Mouse (Mus musculus): Measurements from ENCODE around the gene Tmem135. TPM values are rescaled to one million over a fixed set of nuclear protein-coding genes. Genes with fewer than 3 reads are reported as not detected.

Tmem135 gene
- 10 to 100 TPM; 57.9 to 77.5 TPM for total RNA-seq (2021)

DNA sequence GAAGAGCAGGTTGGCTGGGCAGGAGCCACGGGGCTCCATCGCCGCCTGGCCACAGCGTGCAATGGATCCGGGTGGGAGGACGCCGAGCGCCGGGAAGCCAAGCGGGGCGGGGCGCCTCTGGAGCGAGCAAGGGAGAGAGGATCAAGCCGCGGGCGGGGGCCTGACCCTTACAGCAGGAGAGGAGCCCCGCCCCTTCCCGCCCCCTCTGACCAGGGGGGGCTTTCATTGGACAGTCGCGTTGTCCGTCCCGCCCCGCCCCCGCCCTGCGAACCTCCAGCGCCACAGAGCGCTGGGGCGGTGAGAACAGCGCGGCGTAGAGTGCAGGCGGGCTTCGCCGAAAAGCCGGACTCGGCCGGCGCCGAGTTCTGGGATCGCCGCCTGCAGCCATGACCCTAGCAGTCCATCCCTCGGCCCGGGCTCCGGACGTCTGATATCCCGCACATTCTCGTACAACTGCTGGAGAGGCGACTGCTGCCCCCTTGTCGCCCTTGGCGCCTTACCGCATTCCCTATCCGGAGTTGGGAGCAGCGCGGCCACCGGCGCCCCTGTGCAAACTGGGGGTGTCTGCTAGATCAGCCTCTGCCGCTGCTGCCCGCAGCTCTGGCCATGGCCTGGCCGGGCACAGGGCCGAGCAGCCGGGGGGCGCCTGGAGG lies at the start of gene Tmem135, which contains the start of gene Fzd4:
Gene Tmem135 (minus strand): TSS at position 142 of the 653 bp plus-strand sequence.
Gene Fzd4 (plus strand): TSS at position 275 of the 653 bp plus-strand sequence.
- intact Hi-C loops (cut with DNase I): loop anchor here (2.0 kb wide), 1 partner anchor 65 kb away; no protein-coding TSS in a partner anchor
- peak; percentile 85 to 87 for DNase-seq (ENCODE audit: low spot score in 2 of 2)

DNA sequence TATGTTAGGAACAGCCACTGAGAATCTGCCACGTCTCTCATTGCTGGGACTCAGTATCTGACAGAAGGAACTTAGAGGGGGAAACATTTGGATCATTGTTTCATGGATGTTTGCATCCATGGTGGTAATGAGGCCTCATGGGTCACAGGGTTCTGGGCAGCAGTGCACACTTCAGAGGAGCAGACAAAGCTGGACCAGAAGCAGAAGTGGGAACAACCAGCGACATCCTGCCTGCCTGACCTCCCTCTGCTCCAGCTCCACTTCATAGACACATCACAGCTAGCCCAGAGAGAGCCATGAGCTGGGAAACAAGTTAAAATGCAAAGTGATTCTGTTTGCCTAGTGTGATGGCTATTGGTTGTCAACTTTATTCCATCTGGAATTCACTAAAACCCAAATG lies 46.3 kb upstream of the Tmem135 start:
- intact Hi-C loops (cut with DNase I): no loop called here
- no peak for DNase-seq (ENCODE audit: low spot score in 2 of 2)

DNA sequence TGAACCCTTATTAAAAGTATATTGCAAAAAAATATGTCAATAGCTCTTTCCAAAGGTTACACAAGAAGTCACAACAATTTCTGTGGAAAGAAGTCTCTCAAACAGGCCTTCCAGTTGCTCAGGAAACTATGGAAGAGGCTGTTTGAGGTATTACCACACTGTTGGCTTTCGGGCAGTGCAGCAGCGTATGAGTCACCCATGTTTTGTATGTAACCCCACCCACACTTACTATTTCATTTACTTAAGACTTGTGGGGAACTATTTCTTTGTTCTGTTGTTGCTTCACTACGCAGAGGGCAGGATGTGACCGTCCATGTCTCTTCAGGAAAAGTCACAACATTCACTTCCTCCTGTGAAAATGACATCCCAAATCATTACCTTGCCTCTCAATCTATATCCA lies 41.1 kb upstream of the Tmem135 start:
- no peak for DNase-seq (ENCODE audit: low spot score in 2 of 2)
- intact Hi-C loops (cut with DNase I): no loop called here

DNA sequence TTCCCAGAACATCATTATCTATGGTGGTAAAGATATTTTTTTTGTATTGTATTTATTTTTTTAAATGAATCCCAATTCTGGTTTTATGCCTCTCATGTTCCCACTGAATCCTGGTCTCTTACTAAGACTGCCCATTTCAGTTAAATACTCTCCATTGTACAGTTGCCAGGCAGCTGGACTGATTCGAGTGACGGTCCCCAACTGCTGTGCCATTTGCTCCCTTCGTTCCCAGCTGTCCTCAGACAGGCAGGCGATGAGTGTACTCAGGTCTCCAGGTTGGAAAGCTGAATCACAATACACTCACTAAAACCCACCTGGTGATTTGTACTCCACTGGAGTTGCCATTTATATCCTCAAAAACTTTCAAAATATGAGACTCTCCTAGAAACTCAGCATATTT lies 38.2 kb upstream of the Tmem135 start:
- intact Hi-C loops (cut with DNase I): no loop called here
- no peak for DNase-seq (ENCODE audit: low spot score in 2 of 2)

DNA sequence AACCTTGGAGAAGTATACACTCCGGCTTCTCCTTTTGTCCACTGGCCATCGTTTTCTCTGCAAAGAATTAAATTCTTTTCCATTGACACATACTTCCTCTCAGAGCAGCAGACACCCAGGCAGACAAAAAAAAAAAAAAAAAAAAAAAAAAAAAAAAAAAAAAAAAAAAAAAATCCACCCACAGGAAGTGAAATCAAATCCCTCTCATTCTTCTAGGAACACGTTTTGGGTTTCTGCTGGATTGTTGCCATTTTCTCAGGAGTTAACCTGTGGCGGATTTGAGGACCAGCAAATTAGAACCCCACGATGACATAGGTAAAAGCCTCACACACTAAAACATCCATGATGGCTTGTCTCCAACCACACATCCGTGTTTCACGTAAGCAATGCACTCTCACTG lies 37.3 kb upstream of the Tmem135 start:
- no peak for DNase-seq (ENCODE audit: low spot score in 2 of 2)
- intact Hi-C loops (cut with DNase I): no loop called here

DNA sequence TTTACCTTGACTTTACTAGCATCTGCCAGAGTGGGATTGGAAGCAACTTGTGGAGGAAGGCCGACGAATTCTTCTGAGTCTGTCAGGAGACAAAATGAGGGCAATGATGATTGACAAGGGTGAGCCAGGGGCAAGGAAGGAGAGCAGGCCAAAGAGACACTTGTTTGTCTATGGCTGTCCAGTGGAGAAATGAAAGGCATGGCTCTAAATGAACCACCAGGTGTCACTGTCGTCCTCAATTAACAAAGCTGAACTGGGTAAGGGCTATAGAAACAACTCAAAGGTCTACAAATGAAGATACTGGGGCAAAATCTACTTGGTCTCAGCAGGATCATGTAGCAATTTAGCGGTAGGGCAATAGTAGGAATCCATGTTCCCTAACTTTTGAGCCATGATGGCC lies 33.6 kb upstream of the Tmem135 start:
- intact Hi-C loops (cut with DNase I): no loop called here
- DNase-seq (ENCODE audit: low spot score in 2 of 2): peak in 1 of 2 experiments; percentile 40

DNA sequence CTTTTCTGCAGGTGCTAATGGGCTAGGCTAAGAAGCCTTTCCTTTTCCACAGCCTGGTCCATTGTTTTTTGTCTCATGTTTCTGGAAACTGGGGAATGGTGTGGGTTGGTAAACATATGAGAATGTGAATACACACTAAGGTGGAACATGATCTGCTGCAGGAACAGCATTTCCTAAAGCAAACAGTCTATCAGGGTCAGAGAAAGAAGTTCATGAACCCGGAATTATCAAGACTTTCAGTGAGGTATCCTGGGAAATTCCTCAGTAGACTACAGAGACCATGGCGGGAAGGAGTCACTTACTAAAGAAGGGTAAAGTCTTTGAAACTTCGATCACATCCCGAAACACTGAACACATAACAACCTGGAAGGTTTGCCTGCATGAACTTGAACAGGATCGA lies 32.4 kb upstream of the Tmem135 start:
- no peak for DNase-seq (ENCODE audit: low spot score in 2 of 2)
- intact Hi-C loops (cut with DNase I): no loop called here

DNA sequence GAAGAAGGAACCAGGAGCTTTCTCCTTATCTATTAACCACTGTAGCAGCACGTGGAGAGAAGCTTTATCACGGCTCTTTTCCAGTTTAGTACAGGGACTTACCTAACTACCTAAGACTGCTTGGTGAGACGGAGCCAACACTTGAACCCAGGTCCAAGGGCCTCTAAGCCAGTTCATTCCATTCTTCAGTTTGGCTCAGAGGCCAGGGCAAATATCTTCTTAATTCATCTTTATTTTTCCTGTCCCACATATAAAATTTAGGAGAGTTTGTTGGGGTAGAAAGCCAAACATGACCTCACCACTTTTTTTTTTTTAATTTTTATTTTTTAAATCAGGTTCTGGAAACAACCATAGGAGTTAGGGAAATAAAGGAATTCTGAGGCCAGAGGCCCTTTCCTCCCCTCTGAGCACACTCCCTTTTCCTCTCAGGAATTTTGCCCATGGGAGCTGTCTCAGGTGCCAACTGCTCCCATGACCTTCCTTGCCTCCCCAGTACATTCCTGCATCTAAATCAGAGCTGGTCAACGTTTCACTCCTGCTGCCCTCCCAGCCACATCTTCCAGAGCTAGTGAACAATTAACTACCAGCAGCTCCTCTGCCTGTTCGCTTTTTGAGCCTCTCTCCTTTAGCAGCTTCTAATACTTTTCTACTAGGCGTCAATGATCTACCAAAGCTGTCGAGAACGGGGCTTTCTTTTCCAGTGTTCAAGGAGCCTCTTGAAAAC lies 30.0 kb upstream of the Tmem135 start:
- intact Hi-C loops (cut with DNase I): no loop called here
- no peak for DNase-seq (ENCODE audit: low spot score in 2 of 2)

DNA sequence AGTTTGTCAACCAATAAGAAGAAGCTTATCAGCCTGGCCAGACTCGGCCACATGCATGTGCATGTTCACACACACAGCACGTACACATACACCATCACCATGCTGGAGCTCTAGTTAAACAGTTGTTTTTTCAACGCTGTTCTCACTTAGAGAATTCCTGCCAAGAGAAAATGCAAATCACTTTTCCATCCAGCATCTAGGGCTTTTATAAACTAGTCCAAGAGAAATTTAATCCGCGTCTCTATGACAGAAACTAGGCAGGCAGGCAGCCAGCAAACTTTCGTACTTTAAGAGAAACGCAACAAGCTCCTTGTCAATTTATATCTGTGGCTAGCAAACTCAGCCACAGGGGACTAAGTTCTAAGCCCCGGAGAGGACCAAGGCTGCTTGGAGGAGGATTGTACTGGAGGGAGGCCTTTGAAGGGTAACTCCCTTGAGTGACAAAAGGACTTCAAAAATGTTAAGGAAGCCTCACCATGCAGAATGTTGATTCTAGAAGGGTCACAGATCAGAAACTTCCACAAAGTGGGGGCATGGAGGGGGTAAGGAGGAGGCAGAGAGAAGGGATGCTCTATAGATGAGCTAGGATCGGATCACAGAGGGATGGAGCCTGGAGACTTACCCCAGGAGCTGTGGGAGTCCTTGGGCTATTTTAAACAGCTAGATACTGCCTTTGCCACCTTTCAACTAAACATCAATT lies 29.3 kb upstream of the Tmem135 start:
- peak in 1 of 2 experiments; percentile 27 for DNase-seq (ENCODE audit: low spot score in 2 of 2)

DNA sequence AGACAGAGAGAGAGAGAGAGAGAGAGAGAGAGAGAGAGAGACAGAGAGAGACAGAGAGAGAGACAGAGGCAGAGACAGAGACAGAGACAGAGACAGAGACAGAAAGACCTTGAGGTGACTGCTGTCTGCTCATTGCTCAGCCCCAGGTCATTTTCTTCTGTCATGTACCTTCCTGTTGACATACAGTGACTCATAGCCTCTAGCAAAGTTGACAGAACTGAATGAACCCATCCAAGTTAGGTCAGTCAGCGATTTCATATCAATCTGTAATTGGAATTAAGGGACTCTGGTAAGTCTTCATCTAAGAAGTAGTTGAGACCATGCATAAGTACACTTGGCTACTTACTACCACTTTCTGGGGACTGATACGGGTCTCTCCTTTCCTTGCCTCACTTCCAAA lies 27.2 kb upstream of the Tmem135 start:
- no peak for DNase-seq (ENCODE audit: low spot score in 2 of 2)
- intact Hi-C loops (cut with DNase I): no loop called here

More for the DNA sequence above, 29.3 kb upstream of the Tmem135 start:
- intact Hi-C loops (cut with DNase I): no loop called here

DNA sequence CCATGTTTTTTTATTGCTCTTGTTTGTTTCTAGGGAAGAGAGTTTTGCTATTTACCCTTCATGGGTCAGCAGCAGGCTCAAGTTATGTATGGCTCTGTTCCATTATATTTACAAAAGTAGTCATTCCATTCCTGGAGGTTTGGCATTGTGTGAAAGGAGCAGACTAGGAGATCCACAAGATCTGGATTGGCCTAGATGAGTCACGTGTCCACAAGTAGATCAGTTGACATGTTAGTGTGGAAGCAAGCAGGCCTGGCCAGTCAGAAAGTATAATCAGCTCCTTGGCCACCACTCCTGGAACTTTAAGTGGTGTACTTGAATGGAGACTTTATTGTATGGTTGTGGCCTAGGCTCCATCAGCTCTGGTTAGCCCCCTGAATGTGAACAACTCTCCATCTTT lies 25.3 kb upstream of the Tmem135 start:
- intact Hi-C loops (cut with DNase I): no loop called here
- no peak for DNase-seq (ENCODE audit: low spot score in 2 of 2)

DNA sequence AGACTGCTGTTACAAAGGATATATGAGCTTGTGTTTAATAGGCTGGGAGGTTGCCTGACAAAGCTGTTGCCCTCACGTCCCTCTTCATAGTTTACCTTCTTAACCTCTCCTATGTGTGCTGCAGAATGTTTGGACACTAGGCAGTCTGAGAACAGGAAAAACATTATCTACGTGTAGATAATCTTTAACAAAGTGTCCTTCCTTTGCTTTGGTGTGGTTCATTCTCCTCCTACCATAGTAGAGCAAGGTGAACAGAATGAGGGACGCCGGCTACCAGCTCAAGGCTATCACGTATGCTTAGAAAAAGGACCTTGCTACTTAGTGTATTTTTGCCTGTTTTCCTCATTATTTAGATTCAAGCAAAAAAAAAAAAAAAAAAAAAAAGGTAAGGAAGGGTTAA lies 24.8 kb upstream of the Tmem135 start:
- no peak for DNase-seq (ENCODE audit: low spot score in 2 of 2)
- intact Hi-C loops (cut with DNase I): no loop called here

DNA sequence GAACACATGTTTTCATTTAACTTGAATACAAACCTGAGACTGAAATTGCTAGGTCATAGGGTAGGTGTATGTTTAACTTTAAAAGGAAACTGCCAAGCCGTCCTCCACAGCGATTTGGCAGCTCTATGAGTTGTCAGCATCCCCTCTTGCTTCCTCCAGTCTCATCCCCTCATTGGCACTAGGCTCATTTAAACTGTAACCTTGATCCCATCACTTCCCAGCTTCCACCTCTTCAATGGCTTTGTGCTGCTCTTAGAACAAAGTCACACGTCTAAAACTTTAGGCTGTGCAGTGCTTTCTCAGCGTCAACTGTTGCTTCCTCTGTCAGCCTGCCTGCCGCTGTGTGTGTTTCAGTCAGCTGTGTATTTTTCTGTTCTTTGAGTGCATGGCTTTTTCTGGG lies 23.1 kb upstream of the Tmem135 start:
- intact Hi-C loops (cut with DNase I): no loop called here
- DNase-seq (ENCODE audit: low spot score in 2 of 2): no peak

DNA sequence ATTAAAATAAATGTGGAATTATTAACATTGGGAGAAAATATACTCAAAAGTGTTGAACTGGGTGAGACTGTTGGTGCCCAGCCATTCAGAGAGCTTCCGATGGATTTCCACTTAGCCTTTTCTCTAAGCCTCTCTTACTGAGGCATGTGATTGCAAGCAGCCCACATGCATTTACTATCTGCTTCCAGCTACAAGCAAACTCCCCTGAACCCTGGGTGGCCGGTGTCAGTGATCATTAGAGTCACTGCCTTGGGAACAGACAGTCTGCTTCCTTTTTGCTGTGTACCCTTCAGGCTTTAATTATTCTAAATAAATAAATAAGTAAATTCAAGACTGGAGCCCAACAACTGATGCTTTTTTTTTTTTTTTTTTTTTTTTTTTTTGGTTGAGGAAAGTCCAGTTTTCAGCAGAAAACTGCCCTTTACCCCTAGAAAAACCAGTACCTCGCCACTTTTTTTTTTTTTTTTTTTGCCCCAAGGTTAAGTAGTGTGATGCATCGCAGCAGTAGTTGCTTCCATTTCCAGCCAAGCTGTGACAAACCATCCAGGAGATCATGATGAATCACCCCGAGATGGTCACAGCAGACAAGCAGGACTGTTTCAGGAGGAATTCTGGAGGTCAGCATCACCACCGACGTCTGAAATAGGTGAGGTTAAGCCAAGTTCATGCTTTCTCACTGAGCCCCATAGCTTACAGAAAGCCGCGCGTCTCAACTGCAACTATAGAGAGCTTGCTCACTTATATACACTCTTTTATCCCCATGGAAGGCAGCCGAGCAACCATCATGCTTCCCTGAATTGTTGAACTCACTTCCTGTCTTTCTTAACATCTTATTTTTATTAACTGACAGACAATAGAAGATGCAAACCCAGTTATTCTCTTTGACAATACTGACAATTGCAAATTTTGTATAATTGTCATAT lies 22.0 kb upstream of the Tmem135 start:
- intact Hi-C loops (cut with DNase I): no loop called here
- DNase-seq (ENCODE audit: low spot score in 2 of 2): no peak

DNA sequence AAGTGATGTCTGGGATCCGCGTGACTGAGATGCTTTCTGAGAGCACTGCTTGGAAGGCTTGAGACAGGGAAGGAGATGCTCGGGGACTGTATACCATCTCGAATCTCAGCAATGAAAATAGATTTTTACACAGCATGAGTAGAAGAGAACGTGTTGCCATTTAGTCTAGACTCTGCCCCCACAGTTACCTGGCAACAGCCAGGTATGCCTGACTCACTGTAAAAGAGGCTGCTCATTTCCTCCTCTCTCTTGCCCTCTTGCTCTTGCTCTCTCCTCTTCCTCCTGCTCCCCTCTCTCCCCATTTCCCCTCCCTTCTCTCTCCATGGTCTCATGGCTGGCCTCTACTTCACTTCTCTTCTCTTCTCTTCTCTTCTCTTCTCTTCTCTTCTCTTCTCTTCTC lies 20.6 kb upstream of the Tmem135 start:
- intact Hi-C loops (cut with DNase I): no loop called here
- no peak for DNase-seq (ENCODE audit: low spot score in 2 of 2)

DNA sequence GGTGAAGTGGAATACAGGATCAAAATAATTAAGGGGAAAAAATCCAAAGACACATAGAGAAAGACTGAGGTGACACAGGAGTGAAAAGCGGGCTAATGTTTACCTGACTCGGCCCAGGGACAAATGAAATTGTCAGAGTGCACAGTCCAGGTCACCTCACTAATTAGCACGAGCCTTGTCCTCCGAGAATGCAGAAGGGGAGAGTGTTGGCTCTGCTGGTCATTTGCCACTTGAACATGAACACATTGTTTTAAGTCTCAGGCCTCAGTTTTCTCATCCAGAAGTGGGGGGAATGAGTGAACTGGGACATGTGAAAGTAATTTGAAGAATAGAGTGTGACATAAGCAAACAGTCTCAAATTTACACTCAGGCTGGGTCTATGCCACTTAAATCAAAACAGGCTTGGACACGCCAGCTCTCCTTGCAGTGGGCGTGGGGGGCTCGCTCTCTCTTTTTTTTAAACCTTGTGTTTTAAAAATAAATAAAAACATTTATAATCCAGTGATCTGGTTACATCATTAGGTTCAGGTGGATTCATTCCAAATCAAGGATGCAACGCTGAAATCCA lies 19.8 kb upstream of the Tmem135 start:
- no peak for DNase-seq (ENCODE audit: low spot score in 2 of 2)
- intact Hi-C loops (cut with DNase I): no loop called here

DNA sequence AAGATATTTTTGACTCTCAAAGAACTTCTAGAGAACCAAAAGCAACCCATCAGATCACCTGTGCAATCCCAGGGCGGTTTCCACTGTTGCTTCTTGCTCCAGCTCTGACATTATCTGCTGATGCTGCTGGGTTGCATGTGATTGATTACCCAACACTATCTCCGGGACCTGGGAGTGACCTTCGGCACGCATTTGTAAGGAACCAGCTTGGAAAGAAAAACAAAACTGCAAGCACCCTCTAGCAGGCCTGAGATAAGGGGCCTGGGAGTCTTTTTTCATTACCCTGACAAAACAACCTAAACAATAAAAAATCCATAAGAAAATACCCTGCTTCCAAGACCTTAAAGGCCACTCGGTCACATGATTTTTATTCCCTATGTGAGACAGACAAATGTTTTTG lies 19.2 kb upstream of the Tmem135 start:
- intact Hi-C loops (cut with DNase I): no loop called here
- no peak for DNase-seq (ENCODE audit: low spot score in 2 of 2)

DNA sequence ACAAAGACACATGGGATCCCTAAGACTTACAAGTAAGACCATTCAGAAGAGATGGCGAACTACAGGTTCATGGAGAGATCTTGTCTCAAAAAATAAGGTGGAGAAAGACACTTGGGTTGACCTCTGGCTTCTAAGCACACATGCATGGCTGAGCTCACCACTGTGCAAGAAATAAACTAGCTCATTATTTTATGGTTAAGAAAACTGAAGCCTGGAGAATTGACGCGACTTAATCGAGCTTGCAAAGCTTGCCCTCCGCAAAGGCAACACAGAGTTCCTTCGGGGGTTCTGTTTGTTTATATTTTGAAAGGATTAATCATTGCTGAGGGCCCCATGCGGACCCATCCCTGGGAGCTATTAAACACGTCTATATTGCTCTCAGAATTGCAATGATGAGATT lies 18.6 kb upstream of the Tmem135 start:
- no peak for DNase-seq (ENCODE audit: low spot score in 2 of 2)
- intact Hi-C loops (cut with DNase I): no loop called here

DNA sequence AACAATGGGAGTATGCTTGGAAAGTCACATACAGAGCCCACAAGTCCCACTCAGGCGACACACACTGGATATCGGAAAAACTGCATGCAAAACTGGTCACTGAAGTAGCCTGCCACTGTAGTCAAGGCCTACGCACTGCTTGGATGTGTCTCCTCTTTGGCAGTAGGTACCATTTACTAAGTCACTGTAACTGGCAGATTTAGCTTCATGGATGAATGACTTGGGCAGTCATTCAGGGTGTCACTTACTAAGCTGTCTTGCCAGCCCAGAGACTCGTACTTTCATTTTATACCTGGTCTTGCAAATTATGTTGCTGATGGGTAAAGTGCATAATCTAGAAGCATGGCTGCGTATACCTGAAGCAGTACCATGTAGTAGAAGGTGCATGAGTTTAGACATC lies 17.3 kb upstream of the Tmem135 start:
- intact Hi-C loops (cut with DNase I): no loop called here
- DNase-seq (ENCODE audit: low spot score in 2 of 2): no peak
